Mouse (Mus musculus) midbrain, embryonic 13.5 days (tissue): ENCODE results near the gene Rnf20. TPM values are rescaled to one million over a fixed set of nuclear protein-coding genes. Genes with fewer than 3 reads are reported as not detected.

Source experiments
- ATAC-seq: fragments of 200-750 bp; cut with Nextera tagmentation; 2 replicates; pipeline ENCODE4 v1.8.0; 2017; ENCODE audit warnings: mild to moderate bottlenecking, moderate TSS enrichment, moderate library complexity
- H3K27ac ChIP-seq: fragments of 300-500 bp; sonication (generic); 2 replicates; pipeline ENCODE4 v1.5.1; 2015; ENCODE audit warnings: inconsistent platforms, mild to moderate bottlenecking, moderate library complexity
- H3K27me3 ChIP-seq: fragments of 300-500 bp; sonication (generic); 2 replicates; pipeline ENCODE4 v1.6.1; 2015; ENCODE audit warnings: mild to moderate bottlenecking, inconsistent platforms
- H3K36me3 ChIP-seq: fragments of 300-500 bp; sonication (generic); 2 replicates; pipeline ENCODE4 v1.6.1; 2015; ENCODE audit warnings: mild to moderate bottlenecking, inconsistent platforms
- H3K4me1 ChIP-seq: fragments of 300-500 bp; sonication (generic); replicated peaks from 2 replicates; pipeline ENCODE4 v1.6.1; 2015; ENCODE audit warnings: inconsistent platforms
- H3K4me2 ChIP-seq: fragments of 300-500 bp; sonication (generic); replicated peaks from 2 replicates; pipeline ENCODE4 v1.6.1; 2015; ENCODE audit warnings: moderate library complexity, mild to moderate bottlenecking, inconsistent platforms
- H3K4me3 ChIP-seq: fragments of 300-500 bp; sonication (generic); replicated peaks from 2 replicates; pipeline ENCODE4 v1.5.1; 2015; ENCODE audit warnings: mild to moderate bottlenecking, inconsistent platforms
- H3K9ac ChIP-seq: fragments of 300-500 bp; sonication (generic); replicated peaks from 2 replicates; pipeline ENCODE4 v1.6.1; 2015; ENCODE audit warnings: mild to moderate bottlenecking, inconsistent platforms
- H3K9me3 ChIP-seq: fragments of 300-500 bp; sonication (generic); 2 replicates; pipeline ENCODE4 v1.6.1; 2016; ENCODE audit warnings: mild to moderate bottlenecking, inconsistent platforms
- WGBS: fragments of 180-500 bp; shearing (Covaris S2); methylation state at CpG from one replicate; pipeline ENCODE4 v1.1.7; 2015; 5-methylcytosine and 5-hydroxymethylcytosine counted together
- polyA plus RNA-seq: library from polyadenylated mRNA; unstranded; fragments of >200 nt; fragmentation: Nextera tagmentation; extraction: Ambion mirVana; gene quantifications from 2 replicates; pipeline ENCODE4 v1.2.1, GENCODE M21; 2015

Gene Rnf20
- polyA plus RNA-seq = 66.2 and 68.8 TPM in 2 replicates

- H3K9ac ChIP-seq = peak within 1 kb of the TSS; percentile 84
- peak within 1 kb of the TSS; percentile 69 for H3K4me2 ChIP-seq
- no peaks in the 10 kb centered on the region for H3K9me3 ChIP-seq
- 4% methylated on average over 37 of the region's 37 CpGs for WGBS
- peaks cover 23% of the 10 kb centered on the region for H3K36me3 ChIP-seq
- H3K27ac ChIP-seq = peak within 1 kb of the TSS; percentile 87
- H3K4me3 ChIP-seq = peak within 1 kb of the TSS; percentile 78
- peak; percentile 97 for ATAC-seq
- no peaks in the 10 kb centered on the region for H3K27me3 ChIP-seq
- H3K4me1 ChIP-seq = peaks cover 16% of the 10 kb centered on the region
Observed at GRCm38 (mm10) chr4:49631319-49632138, at the start of gene Rnf20. Gene Rnf20 (plus strand): TSS chr4:49632006.

DNA sequence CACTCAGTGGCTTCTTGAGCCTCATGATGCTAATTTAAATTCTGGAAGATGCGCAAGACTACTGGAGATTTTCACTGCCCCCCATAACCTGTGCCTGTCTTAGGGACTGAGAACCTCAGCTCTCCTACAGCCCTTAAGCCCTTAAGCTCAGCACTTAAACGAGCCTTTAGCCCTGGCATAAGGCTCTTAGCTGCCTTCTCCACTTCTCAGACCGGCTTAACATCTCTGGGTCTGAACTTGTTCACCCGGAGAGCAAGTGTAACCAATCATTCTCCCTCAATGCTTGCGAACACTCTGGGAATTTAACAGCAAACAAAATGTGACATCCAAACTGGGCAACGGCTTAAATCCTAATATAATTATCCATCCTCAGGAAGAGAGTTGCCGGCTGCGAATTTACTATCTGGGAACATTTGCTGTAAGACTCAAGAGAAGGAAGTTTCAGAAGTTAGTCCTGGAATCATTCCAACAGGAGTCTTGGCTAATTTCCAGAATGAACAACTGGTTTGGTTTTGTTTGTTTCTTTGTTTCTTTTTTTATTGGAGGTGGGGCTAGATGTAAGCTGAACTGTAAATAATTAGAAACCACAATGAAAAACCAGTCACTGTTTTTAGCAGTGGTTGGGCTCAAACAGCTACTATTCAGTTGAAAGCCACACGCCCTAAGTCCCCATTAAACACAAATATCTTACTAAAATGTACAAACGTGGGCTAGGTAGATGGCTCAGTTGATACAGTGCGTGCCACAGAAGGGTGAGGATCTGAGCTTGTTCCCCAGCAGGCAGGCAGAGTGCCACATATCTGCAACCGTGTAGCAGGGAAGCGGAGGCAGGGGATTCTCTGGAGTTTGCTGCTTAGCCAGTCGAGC, 47.6 kb upstream of the Rnf20 start:
- peak; percentile 58; the same call in 1 of the 2 replicates for ATAC-seq
- WGBS = 66% methylated on average over 14 of the region's 14 CpGs

DNA sequence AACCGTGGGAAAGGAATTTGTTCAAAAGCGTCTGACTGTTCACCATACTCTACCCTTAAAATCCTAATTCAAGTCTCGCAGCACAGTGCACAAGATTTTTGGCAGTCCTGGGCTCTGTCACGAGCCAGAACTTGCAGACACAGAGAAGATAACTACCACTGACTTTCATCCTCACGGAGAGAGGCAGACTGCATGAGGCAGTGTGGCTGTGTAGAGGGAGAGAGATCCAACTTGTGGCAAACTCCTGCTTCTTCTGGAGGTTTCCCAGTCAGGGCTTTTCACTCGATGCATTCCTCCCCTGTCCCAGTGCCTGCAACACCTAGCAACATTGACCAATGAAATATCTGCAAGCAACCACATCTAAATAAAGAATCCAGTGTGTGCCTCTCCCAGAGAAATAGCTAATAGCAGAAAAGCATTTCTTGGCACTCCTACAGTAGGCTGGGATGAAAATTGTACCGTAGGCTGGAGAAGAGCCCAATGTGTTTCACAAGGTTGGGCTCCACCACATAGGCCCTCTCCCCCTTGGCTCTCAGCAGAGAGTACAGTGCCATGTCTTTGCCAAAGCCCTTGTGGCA, 46.2 kb upstream of the Rnf20 start:
- Histone ChIP-seq H3K4me1 (peaks cover 5% of the 10 kb centered on the region; the same call in 1 of the 2 replicates), H3K27ac (no peak overlapping the region), H3K36me3 (peaks cover 21% of the 10 kb centered on the region), H3K9ac (no peak overlapping the region), H3K27me3 (no peaks in the 10 kb centered on the region), H3K4me2 (no peak overlapping the region), H3K9me3 (no peaks in the 10 kb centered on the region), H3K4me3 (no peak overlapping the region)
- WGBS = 92% methylated on average over 7 of the region's 7 CpGs
- ATAC-seq = 0 out of 2 replicates have a peak, but pooled peaks have one; percentile 4

More for the DNA sequence above, 47.6 kb upstream of the Rnf20 start:
- Histone ChIP-seq H3K9ac (no peak overlapping the region), H3K4me3 (no peak overlapping the region), H3K27me3 (no peaks in the 10 kb centered on the region), H3K9me3 (no peaks in the 10 kb centered on the region), H3K36me3 (peaks cover 21% of the 10 kb centered on the region), H3K27ac (no peak overlapping the region), H3K4me1 (peaks cover 5% of the 10 kb centered on the region; the same call in 1 of the 2 replicates), H3K4me2 (no peak overlapping the region)

DNA sequence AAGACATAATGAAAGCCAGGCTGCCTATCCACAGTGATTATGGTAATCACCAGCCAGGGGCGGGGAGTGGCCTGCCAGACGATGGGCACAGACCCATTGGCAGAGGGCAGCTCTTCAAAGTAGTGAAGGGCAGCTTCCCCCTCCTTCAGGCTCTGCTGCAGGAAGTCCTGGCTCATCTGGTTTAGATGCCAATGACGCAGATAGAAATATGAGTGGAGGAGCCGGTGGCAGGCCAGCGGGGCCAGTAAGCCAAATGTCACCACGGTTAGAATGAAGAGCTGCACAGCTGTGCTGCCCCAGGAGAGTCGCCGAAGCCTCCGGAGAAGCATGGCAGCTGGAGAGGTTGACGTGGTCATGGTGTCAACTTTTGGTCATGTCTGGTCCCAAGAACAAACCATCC, 45.0 kb upstream of the Rnf20 start:
- H3K9ac ChIP-seq = no peak overlapping the region
- H3K36me3 ChIP-seq = peaks cover 21% of the 10 kb centered on the region
- no peaks in the 10 kb centered on the region for H3K27me3 ChIP-seq
- no peak overlapping the region for H3K4me3 ChIP-seq
- no peak for ATAC-seq
- H3K27ac ChIP-seq = no peak overlapping the region
- peaks cover 5% of the 10 kb centered on the region; the same call in 1 of the 2 replicates for H3K4me1 ChIP-seq
- H3K9me3 ChIP-seq = no peaks in the 10 kb centered on the region
- 97% methylated on average over 10 of the region's 10 CpGs for WGBS
- no peak overlapping the region for H3K4me2 ChIP-seq

GRCm38 (mm10) chr4:49590152-49590551, 41.7 kb upstream of the Rnf20 start:
- no peak overlapping the region for H3K9ac ChIP-seq
- 83% methylated on average over 2 of the region's 2 CpGs for WGBS
- no peak for ATAC-seq
- H3K27ac ChIP-seq = no peak overlapping the region
- H3K27me3 ChIP-seq = no peaks in the 10 kb centered on the region
- H3K4me3 ChIP-seq = no peak overlapping the region
- no peak overlapping the region for H3K4me2 ChIP-seq
- H3K36me3 ChIP-seq = peaks cover 16% of the 10 kb centered on the region
- no peaks in the 10 kb centered on the region for H3K4me1 ChIP-seq
- no peaks in the 10 kb centered on the region for H3K9me3 ChIP-seq

GRCm38 (mm10) chr4:49596846-49597182, 35.0 kb upstream of the Rnf20 start:
- Histone ChIP-seq H3K9me3 (no peaks in the 10 kb centered on the region), H3K4me3 (peak overlapping the region; percentile 84), H3K9ac (peak overlapping the region; percentile 86), H3K27ac (peak overlapping the region; percentile 92), H3K4me2 (peak overlapping the region; percentile 82), H3K4me1 (peaks cover 3% of the 10 kb centered on the region), H3K27me3 (no peaks in the 10 kb centered on the region), H3K36me3 (no peaks in the 10 kb centered on the region)
- 1% methylated on average over 20 of the region's 20 CpGs for WGBS
- no peak for ATAC-seq

DNA sequence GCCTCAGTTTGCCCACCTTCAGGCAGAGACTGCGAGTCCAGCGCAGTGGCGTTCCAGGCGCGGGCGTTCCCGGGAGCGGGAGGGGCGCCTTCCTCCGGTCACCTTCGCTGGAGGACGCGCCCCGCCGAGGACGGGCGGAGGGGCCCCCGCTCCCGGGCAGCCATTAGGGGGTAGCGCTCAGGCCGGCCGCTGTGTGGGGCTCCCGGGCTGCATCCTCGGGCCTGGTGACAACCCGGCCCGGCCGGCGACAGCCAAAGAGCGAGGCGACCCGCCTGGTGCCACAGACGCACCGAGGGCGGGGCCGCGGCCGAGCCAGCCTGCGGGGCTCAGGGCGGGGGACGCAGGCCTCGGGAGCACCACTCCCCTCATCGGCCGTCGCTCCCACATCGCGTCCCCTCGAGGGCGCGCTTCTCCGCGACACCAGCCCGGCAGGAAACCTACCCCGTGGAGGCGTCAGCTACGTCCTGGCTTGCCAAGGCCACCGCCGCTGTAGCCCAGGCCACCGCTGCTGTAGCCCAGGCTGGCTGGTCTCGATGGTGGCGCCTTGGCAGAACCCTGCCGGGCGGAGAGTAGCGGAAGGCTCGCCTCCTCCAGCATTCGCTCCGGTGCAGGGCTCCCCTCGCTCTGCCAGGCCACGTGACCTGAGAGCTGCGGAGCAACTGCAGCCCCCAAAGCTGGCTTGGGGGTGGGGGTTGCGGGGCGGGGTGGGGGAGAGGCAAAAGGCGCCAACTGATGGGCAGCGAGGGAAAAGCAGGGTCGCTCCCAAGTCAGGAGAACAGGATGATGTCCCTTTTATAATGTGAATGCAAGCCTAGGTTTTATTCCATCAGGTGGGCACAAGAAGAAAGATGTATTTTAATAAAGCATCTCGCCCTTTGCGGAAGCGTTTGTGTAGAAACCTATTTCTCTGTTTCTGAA, 34.4 kb upstream of the Rnf20 start, which contains the start of gene Tmem246:
Gene Tmem246, minus strand, starts transcription at position 694 of the 918 bp plus-strand sequence.
- H3K4me3 ChIP-seq = peak within 1 kb of the TSS; percentile 84
- peak within 1 kb of the TSS; percentile 82 for H3K4me2 ChIP-seq
- peaks cover 3% of the 10 kb centered on the region for H3K4me1 ChIP-seq
- H3K27me3 ChIP-seq = no peaks in the 10 kb centered on the region
- no peaks in the 10 kb centered on the region for H3K9me3 ChIP-seq
- ATAC-seq = peak; percentile 98
- peak within 1 kb of the TSS; percentile 86 for H3K9ac ChIP-seq
- peak within 1 kb of the TSS; percentile 92 for H3K27ac ChIP-seq
- no peaks in the 10 kb centered on the region for H3K36me3 ChIP-seq
- WGBS = under 1% methylated on average over 77 of the region's 77 CpGs

GRCm38 (mm10) chr4:49603161-49603560, 28.6 kb upstream of the Rnf20 start:
- Histone ChIP-seq H3K4me1 (peaks cover under 1% of the 10 kb centered on the region; the same call in 1 of the 2 replicates), H3K4me2 (no peak overlapping the region), H3K9ac (no peak overlapping the region), H3K9me3 (no peaks in the 10 kb centered on the region), H3K27ac (no peak overlapping the region), H3K36me3 (no peaks in the 10 kb centered on the region), H3K27me3 (no peaks in the 10 kb centered on the region), H3K4me3 (no peak overlapping the region)
- no peak for ATAC-seq
- 88% methylated on average over 2 of the region's 2 CpGs for WGBS

GRCm38 (mm10) chr4:49604016-49604546, 27.7 kb upstream of the Rnf20 start:
- no peaks in the 10 kb centered on the region for H3K4me1 ChIP-seq
- ATAC-seq = no peak
- no peak overlapping the region for H3K9ac ChIP-seq
- WGBS = 63% methylated on average over 1 of the region's 1 CpGs
- H3K27ac ChIP-seq = no peak overlapping the region
- H3K9me3 ChIP-seq = no peaks in the 10 kb centered on the region
- no peaks in the 10 kb centered on the region for H3K27me3 ChIP-seq
- no peaks in the 10 kb centered on the region for H3K36me3 ChIP-seq
- no peak overlapping the region for H3K4me2 ChIP-seq
- H3K4me3 ChIP-seq = no peak overlapping the region

- Histone ChIP-seq H3K27me3 (no peaks in the 10 kb centered on the region), H3K36me3 (no peaks in the 10 kb centered on the region), H3K4me2 (no peak overlapping the region), H3K9ac (no peak overlapping the region), H3K27ac (no peak overlapping the region), H3K4me1 (no peaks in the 10 kb centered on the region), H3K4me3 (no peak overlapping the region), H3K9me3 (no peaks in the 10 kb centered on the region)
- WGBS = 91% methylated on average over 5 of the region's 5 CpGs
- ATAC-seq = no peak
Observed at GRCm38 (mm10) chr4:49604616-49605015, 27.2 kb upstream of the Rnf20 start.

GRCm38 (mm10) chr4:49605459-49605858, 26.3 kb upstream of the Rnf20 start:
- no peak overlapping the region for H3K27ac ChIP-seq
- WGBS = 85% methylated on average over 1 of the region's 1 CpGs
- H3K4me3 ChIP-seq = no peak overlapping the region
- no peak overlapping the region for H3K4me2 ChIP-seq
- no peaks in the 10 kb centered on the region for H3K9me3 ChIP-seq
- H3K4me1 ChIP-seq = no peaks in the 10 kb centered on the region
- H3K27me3 ChIP-seq = no peaks in the 10 kb centered on the region
- no peak for ATAC-seq
- H3K9ac ChIP-seq = no peak overlapping the region
- H3K36me3 ChIP-seq = no peaks in the 10 kb centered on the region
